Mouse (Mus musculus): Measurements from ENCODE around the gene Myh7b. TPM values are rescaled to one million over a fixed set of nuclear protein-coding genes. Genes with fewer than 3 reads are reported as not detected.

Myh7b gene
- total and polyA plus RNA-seq, 3 experiments: 0.51 TPM; not detected in 2

DNA sequence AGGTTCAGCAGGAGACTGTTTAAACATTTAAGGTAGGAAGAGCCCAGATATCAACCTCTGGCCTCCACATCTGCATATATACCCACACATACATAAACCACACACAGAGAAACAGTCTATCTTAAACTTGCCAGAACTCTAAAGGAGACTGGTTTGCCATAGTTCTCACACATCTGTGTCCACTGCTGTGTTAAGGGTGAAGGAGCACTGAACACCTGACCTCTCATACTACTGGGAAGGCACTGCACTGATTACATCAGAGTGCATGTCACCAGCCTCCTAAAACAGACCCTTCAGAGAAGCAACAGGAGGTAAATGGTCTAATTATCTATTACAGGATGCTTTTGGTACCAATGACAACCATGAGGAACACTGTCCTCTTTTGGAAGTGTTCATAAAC is 25.9 kb downstream of the Myh7b start:
- Histone ChIP-seq H3K4me2 (ENCODE audit: insufficient read depth, low read depth, poor library complexity, severe bottlenecking) (no peak overlapping the region), H3K27me3 (replicated peaks) (no peaks in the 10 kb centered on the region), H3K36me3 (replicated peaks in 1 of 2; ENCODE audit: control insufficient read depth in 1 of 2, insufficient read depth in 1 of 2, low read length in 1 of 2) (peaks cover 80 to 100% of the 10 kb centered on the region in 2 experiments), H3K9ac (ENCODE audit: insufficient read depth, low read depth) (no peak overlapping the region), H3K79me2 (replicated peaks; ENCODE audit: control insufficient read depth, extremely low read depth, insufficient read depth, poor library complexity, severe bottlenecking) (no peaks in the 10 kb centered on the region), H3K27ac (ENCODE audit: insufficient read depth, low read depth) (no peak overlapping the region), H3K4me1 (ENCODE audit: control insufficient read depth in 1 of 2, insufficient read depth in 2 of 2) (no peaks in the 10 kb centered on the region), H3K4me3 (replicated peaks in 1 of 3; ENCODE audit: low read depth in 2 of 3, low read length in 2 of 3, poor library complexity in 1 of 3) (no peak overlapping the region), H3K9me3 (replicated peaks; ENCODE audit: low read length) (no peaks in the 10 kb centered on the region)
- no peak for DNase-seq (ENCODE audit: extremely low read depth)
- no peak for TF ChIP-seq JUND (conservative IDR thresholded peaks at IDR 0.05; ENCODE audit: low read depth, low read length)
- no peak for TF ChIP-seq ELF1 (IDR thresholded peaks at IDR 0.05; ENCODE audit: low read depth, low read length)
- TF ChIP-seq POLR2AphosphoS2 (IDR thresholded peaks at IDR 0.05; ENCODE audit: low read depth, low read length): no peak
- no peak for TF ChIP-seq USF1 (IDR thresholded peaks at IDR 0.05; ENCODE audit: low read depth, low read length)
- in situ Hi-C loops (cut with MboI; ENCODE audit: low pct_ligation_motif_present, low pct_unique_long_range_greater_than_20kb, low sequenced_read_pairs): no loop called here
- dilution Hi-C loops (cut with MboI; ENCODE audit: extremely low pct_ligation_motif_present, extremely low pct_unique_long_range_greater_than_20kb, low sequenced_read_pairs): no loop called here

DNA sequence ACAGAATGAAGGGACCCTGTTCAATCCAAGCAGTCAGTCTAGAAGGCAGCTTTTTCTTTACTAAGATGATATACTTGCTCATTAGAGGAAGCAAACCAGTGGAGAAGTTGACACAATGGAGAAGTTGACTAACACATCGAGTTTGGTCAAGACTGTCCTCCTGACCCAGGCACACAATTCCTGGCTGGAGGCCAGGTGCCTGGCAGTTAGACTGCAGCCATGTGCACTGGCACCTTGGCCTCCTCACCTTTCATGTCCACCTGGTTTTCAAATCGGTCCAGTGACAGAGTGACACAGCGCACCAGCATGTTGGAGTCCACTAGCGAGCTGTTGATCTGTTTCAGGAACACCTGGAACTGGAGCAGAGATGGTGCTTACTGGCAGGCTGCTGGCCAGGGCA is 26.4 kb downstream of the Myh7b start:
- H3K4me3 ChIP-seq (replicated peaks in 1 of 3; ENCODE audit: low read depth in 2 of 3, low read length in 2 of 3, poor library complexity in 1 of 3): no peak overlapping the region
- H3K4me2 ChIP-seq (ENCODE audit: insufficient read depth, low read depth, poor library complexity, severe bottlenecking): no peak overlapping the region
- H3K27ac ChIP-seq (ENCODE audit: insufficient read depth, low read depth): no peak overlapping the region
- H3K36me3 ChIP-seq (replicated peaks in 1 of 2; ENCODE audit: control insufficient read depth in 1 of 2, insufficient read depth in 1 of 2, low read length in 1 of 2): peaks cover 81 to 100% of the 10 kb centered on the region in 2 experiments
- in situ Hi-C loops (cut with MboI; ENCODE audit: low pct_ligation_motif_present, low pct_unique_long_range_greater_than_20kb, low sequenced_read_pairs): no loop called here
- TF ChIP-seq RAD21 (IDR thresholded peaks at IDR 0.05; ENCODE audit: low read depth, low read length): no peak
- no peak for TF ChIP-seq MAZ (IDR thresholded peaks at IDR 0.05; ENCODE audit: low read depth, low read length)
- no peak for TF ChIP-seq POLR2A (IDR thresholded peaks at IDR 0.05; ENCODE audit: low read depth, low read length)
- TF ChIP-seq IRF4 (IDR thresholded peaks at IDR 0.05; ENCODE audit: low read depth, low read length): no peak
- no peak for TF ChIP-seq BHLHE40 (IDR thresholded peaks at IDR 0.05; ENCODE audit: low read depth, low read length)
- no peak for TF ChIP-seq UBTF (IDR thresholded peaks at IDR 0.05; ENCODE audit: low read depth, low read length)
- TF ChIP-seq POLR2AphosphoS2 (IDR thresholded peaks at IDR 0.05; ENCODE audit: low read depth, low read length): no peak
- TF ChIP-seq USF1 (IDR thresholded peaks at IDR 0.05; ENCODE audit: low read depth, low read length): no peak
- TF ChIP-seq PAX5 (IDR thresholded peaks at IDR 0.05; ENCODE audit: low read length): no peak
- TF ChIP-seq KAT2A (IDR thresholded peaks at IDR 0.05; ENCODE audit: insufficient replicate concordance, low read length): no peak
- TF ChIP-seq SMC3 (IDR thresholded peaks at IDR 0.05; ENCODE audit: low read depth, low read length): no peak
- no peak for TF ChIP-seq SIN3A (IDR thresholded peaks at IDR 0.05; ENCODE audit: low read length)
- TF ChIP-seq MEF2A (IDR thresholded peaks at IDR 0.05; ENCODE audit: borderline replicate concordance, low read depth, low read length): no peak
- no peak for TF ChIP-seq JUND (conservative IDR thresholded peaks at IDR 0.05; ENCODE audit: low read depth, low read length)
- TF ChIP-seq MXI1 (IDR thresholded peaks at IDR 0.05; ENCODE audit: low read depth, low read length): no peak
- no peak for TF ChIP-seq HCFC1 (IDR thresholded peaks at IDR 0.05; ENCODE audit: low read depth, low read length)
- no peak for TF ChIP-seq EP300 (IDR thresholded peaks at IDR 0.05; ENCODE audit: low read length)
- no peaks in the 10 kb centered on the region for H3K79me2 ChIP-seq (replicated peaks; ENCODE audit: control insufficient read depth, extremely low read depth, insufficient read depth, poor library complexity, severe bottlenecking)
- H3K9me3 ChIP-seq (replicated peaks; ENCODE audit: low read length): no peaks in the 10 kb centered on the region
- no peak overlapping the region for H3K9ac ChIP-seq (ENCODE audit: insufficient read depth, low read depth)
- no peaks in the 10 kb centered on the region for H3K4me1 ChIP-seq (ENCODE audit: control insufficient read depth in 1 of 2, insufficient read depth in 2 of 2)
- no peaks in the 10 kb centered on the region for H3K27me3 ChIP-seq (replicated peaks)
- dilution Hi-C loops (cut with MboI; ENCODE audit: extremely low pct_ligation_motif_present, extremely low pct_unique_long_range_greater_than_20kb, low sequenced_read_pairs): no loop called here
- DNase-seq (ENCODE audit: extremely low read depth): no peak

Measured in CH12.LX (cell line).